Mouse (Mus musculus) kidney, postnatal 14 days (tissue): Measurements from ENCODE around the gene Tpgs1.
"Not testable (repeated sequence)": the region's sequence is repeated elsewhere in the genome, so short reads cannot be mapped to it uniquely, and the experiment has no call there.

Experiments
- DNase-seq: peaks from one replicate; pipeline ENCODE4 v3.0.0; 2022; ENCODE audit warnings: mixed read lengths

The Tpgs1 gene

DNA sequence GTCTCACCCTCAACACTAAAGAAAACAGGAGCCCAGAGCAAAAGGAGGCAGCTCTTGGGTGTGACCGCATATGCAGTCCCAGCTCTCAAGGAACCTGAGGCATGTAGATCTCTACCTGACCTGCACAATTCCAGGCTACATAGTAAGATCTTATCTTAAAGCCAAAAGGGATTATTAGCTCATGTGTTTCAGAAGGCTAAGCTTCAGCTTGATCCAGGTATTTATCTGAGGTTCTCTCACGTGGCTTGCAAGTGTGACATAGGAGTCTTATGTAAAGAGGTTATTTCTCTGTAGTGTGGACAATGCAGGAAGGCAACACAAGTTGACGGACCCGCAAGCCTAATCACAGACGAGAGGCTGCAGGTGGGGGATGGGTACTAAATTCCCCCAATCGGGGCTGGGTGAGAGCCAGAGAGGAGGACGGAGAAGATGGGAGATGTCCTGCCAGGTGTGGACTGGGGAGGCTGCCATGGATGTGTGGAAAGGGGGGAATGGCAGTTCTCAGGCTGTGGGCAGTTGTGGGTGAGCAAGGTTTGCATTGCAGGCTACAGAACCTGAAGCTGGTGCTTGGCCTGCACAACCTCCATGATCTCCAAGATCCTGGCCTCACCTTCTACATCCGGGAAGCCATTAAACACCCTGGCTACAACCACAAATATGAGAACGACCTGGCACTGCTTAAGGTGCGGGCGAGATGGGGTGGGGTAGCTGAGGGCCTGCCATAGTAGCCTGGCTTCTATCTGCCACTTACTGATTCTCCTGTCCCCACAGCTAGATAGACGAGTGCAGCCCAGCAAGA lies 24.6 kb downstream of the Tpgs1 start:
- no peak for DNase-seq

DNA sequence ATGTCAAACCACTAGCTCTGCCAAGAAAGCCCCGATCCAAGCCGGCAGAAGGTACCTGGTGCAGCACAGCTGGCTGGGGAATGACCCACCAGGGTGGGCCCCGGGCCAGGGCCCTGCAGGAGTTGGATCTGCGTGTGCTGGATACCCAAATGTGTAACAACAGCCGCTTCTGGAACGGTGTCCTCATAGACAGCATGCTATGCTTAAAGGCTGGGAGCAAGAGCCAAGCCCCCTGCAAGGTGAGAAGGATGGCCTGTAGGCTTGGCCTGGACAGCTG lies 25.1 kb downstream of the Tpgs1 start:
- no peak for DNase-seq

DNA sequence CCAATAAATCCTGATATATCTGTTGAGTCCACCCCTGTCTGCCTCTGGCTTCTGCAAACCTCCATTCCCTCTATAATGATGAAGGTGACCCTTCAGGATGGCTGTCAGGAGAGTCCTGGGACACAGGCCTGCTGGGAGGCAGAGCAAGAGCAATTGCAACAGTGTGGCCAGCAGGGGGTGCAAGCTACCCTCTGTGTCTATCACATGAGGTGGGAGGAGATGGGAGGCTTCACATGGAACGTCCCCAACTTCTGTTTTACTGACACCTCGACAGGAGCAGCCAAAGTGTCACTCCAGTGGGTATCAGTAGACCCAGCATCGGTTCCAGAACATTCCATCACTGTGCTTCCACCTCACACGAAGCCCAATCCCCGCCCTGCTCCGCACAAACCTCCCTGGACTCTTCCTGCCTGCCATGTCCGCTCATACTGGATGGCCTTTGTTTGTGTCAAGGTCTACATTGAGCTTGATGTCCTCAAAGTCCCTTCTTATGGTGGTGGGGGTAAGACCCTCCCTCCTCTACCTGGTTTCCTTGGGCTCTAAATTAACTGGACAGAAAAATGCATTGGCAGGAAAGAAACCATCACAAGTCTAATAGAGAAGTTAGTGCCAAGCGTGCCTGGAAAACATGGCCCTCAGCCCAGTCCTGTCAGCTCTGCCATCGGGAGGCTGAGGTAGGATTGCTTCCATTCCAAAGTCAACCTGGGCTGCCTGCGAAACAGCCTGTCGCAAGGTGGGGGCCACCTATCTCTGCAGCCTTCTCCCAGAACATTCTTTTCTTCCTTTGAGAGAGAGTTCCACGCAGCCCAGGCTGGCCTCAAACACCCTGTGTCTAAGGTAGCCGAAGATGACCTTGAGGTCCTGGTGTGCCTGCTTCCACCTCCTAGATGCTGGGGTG lies 26.3 kb downstream of the Tpgs1 start:
- peak; percentile 77 for DNase-seq

DNA sequence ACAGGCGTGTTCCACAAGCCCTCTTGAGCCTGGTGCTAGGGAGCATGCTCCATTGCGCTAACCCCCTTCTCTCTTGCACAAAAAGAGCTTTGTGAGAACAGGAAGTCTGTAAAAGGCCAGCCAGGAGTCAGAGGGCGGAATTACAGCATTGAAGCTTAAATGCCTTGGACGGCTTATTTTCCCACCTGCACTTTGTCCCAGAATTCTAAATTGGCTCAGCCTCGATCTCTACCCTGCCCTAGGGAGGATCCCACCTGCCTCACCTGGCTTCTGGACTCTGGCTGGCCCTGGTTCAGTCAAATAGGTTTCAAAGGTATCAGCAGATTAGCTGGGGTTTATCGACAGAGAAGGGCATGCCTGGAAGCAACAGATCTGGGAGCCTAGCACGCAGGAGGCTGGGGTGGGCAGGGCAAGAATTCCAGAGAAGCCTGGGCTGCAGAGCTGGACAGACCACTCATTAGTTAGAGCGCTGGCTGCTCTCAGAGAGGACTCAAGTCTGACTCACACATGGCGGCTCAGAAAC lies 27.0 kb downstream of the Tpgs1 start:
- DNase-seq = no peak

DNA sequence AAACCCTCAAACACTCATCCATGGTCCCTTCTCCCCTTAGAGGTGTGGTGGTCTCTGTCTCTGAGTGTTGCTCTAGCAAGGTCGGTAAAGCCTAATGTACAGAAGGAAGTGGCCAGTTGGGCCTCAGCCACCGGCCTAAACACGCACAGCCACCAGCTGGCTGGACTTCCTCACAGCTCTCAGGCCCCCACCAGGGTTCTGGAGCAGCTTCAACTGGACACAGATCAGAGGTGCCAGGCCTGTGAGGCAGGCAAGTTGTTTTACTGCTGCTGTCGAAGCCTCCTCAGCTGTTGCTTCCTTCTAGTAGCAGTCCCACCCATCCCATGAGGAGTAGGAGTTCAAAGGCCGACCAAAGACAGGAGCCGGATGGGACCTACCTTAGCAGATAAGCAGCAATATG lies 28.7 kb downstream of the Tpgs1 start:
- no peak for DNase-seq

DNA sequence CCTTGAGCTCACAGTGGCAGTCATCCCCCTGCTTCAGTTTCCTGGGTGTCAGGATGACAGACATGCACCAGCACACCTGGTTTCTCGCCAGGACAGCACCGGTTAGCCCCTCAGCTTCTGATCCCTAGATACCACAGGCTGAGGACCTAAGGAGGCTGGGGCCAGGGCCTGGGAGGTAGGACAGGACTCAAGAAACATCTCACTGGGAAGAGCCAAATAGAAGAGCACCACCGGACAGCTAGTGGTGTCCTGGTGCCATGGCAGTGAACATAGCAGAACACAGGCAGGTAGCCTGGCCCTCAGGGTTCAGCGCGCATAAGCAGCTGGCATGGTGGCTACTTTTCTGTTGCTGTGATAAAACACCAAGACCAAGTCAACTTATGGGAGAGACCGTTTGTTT lies 29.3 kb downstream of the Tpgs1 start:
- DNase-seq = no peak

DNA sequence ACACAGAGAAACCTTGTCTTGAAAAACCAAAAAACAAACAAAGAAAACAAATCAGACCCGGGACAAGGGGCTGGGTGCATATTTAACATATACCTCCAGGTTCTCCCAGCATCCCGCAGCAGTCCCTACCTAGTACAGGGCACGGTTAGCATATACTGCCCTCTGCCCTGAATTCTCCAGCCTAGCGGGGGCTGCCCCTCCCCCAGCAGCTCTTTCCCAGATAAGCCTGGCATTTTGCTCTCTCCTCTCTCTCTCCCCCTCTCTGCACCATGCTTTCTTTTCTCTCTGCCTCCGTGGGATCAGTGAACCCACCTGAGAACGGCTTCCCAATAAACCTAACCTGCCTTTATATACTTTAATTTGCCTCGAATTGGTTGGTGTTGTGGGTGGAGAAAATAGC lies 31.5 kb downstream of the Tpgs1 start:
- DNase-seq = no peak

DNA sequence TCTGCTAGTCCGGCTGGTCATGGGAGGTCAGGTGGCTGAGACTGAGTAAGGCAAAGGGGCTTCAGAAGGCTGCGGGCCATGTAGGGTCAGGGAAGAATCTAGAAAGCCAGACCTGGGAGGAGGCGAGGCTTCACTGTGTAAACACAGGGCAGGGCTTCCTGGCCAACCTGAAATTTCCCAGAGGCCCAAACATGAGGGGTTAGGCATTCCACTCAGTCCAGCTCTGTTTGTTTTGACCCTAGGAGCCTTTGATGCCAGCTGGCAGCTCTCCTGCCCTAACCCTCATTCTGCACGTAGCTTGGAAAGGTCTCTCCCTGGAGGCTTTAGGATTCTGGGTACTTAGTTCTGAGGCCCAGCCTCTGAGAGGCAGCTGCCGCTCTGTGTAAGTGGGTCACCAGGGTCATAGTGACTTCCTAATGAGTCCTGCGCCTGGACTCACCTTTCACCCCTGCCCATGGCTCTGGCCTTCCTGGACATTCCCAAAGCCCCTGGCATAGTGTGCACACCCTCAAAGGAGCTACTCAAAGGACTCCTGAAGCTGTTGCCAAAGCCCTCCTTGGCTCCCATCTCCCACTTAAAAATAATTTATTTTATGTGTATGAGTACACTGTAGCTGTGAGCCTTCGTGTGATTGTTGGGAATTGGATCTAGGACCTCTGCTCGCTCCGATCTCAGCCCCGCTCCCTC lies 32.4 kb downstream of the Tpgs1 start:
- no peak for DNase-seq

DNA sequence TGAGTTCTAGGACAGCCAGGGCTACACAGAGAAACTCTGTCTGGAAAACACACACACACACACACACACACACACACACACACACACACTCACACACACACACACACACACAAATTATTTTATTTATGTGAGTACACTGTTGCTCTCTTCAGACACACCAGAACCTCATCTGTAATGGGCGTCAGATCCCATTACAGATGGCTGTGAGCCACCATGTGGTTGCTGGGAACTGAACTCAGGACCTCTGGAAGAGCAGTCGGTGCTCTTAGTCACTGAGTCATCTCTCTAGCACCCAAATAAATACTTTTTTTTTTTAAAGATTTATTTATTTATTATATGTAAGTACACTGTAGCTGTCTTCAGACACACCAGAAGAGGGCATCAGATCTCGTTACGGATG lies 33.8 kb downstream of the Tpgs1 start:
- not testable (repeated sequence) for DNase-seq

DNA sequence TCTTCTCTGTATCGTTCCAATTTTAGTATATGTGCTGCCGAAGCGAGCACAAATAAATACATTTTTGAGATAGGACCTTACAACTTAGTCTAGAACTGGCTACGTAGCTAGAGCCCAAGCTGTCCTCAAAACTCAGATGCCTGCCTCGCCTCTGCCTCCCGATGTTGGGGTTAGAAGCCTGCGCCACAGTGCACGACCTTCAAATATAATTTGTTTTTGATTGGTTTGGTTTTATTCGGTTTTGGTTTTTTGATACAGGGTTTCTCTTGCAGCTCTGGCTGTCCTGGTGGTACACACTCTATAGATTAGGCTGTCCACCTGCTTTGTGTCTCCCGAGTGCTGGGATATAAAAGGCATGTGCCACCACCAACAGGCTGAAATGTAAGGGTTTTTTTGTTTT lies 34.4 kb downstream of the Tpgs1 start:
- no peak for DNase-seq

DNA sequence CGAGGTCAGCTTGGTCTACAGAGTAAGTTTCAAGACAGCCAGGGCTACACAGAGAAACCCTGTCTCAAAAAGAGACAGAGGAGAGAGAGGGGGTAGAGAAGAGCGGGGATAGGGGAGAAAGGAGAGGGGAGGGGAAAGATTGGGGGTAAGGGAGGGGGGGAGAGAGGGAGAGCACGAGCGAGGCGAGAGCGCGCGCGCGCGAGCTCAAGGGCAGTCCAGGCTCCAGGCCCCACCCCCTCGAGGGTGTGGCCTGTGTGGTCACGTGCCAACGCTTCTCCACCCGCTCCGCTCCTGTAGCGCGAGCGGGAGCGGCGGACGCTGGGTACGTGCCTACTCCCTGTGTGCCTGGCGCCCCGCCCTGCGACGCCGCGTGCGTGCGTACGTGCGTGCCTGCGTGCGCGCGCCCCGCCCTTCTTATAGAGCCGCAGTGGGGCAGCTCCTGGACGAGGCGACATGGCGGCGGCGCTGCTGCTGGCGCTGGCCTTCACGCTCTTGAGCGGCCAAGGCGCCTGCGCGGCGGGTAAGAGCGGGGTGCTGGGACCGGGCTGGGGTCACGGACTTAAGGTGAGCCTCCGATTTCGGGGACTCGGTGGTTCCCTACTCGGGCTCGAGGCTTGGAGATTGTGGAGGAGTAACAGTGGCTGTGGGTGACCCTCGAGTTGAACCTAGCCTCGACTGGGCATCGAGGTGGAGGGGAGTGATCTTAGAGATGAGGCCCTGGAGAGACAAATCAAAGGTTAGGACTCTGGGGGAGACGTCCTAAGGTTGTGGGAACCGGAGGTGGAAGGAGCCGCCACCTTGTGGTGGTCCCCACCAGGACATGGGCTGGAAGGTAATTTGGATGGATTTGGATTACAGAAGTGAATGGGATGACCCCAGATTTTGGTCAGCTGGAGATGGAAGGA lies 35.1 kb downstream of the Tpgs1 start, which contains the start of gene Bsg:
Bsg (plus strand) TSS at position 427 of the 905 bp plus-strand sequence.
- peak; percentile 100 for DNase-seq

DNA sequence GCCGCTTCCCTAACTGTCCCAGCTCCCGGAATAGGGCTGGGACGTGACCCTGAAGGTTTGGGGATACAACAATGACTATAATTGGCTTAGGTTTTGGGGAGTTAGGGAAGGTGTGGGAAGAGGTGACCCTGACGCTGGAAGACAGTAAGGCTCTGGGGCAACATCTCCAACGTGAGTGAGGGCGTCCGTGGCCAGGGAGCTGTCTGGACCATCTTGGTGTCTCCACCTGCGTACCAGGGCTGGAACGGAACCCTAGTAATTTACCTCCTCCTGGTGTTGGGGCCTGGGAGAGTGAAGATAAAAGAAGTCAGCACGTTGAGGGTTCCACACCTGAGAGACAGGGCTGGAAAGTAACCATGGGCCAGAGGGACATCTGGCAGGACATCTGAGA lies 35.8 kb downstream of the Tpgs1 start:
- DNase-seq = no peak

DNA sequence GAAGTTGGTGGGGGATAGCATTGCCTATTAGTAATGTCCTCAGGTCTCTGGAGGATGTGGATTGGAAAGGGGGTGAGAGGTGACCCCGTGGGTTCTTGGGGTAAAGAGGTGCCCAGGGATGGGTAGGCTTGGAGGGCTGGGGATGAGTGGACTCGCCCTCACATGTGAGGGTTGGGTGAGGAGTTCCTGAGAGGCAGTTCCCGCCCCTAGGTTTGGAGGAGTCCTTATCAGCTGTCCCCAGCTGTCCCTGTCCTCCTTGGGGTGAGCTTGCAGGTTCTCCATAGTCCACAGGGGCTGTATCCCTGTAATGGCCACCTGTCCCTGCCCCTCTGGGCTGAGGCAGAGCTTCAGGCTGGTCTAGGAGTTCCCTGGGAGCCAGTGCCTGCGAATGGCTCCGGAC lies 36.8 kb downstream of the Tpgs1 start:
- DNase-seq = no peak

DNA sequence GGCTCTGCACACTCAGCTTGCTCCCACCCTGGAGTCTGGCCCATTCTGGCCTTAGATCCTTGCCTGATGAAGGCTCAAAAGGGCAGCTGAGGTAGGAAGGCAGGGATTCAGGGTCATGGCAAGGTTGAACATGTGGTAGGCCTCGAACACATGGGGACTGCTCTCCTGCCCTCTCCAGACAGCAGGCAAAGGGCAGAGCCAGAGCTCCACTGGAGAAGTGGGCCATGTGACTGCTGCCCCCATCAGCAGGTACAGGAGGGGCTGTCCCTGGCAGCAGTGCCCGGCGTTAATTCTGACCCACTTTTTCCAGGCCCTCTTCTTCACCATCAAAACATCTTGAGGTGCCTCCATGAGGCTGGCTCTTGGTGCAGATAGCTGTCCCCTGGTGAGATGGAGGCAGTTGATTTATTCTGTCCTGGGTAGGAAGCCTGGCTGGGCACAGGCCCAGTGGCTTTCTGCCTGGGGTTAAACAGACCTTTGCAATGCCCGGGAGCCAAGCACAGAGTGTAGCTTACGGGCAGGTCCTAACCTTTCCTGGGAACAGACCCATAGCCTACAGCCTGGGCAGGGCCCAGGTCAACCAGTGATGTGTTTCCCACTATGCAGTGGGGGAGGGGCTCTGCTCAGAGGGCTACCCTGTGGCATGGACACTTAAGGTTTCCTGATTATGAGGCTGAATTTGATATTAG lies 37.4 kb downstream of the Tpgs1 start:
- DNase-seq = no peak

DNA sequence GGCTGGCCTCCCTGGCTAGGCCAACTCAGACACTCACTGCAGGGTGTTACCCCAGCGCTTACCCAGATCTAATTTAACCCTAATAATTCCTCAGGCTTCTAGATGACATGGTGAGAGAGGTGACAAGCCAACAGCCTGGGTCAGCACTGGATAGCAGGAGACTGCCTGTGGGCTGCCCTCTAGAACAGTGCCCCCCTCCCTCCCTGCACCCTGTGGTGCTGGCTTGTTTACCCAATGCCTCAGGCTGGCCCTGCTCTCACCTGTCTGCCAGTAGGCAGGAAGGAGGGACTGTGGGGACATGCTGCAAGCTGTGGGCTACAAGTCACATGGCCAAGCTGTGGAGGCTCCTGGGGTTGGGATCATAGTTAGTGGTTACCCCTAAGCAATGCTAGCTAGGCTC lies 38.0 kb downstream of the Tpgs1 start:
- no peak for DNase-seq

DNA sequence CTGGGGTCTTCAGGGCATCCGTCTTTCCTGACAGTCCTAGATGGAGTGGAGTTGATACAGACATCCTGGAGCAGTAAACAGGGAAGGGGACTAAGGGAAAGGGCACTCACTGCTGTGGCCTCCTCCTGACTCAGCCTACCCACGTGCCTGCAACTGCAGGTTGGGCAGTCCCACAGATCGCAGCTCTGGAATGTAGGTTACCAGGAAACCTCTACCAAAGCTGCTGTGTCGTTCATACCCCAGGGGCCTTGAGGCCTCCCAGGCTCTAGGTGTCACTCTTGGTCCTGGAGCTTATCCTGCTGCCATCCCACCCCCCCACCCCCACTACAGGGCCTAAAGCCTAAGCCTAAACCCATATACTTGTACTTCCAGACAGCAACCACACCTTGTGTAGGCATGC lies 38.6 kb downstream of the Tpgs1 start:
- no peak for DNase-seq

DNA sequence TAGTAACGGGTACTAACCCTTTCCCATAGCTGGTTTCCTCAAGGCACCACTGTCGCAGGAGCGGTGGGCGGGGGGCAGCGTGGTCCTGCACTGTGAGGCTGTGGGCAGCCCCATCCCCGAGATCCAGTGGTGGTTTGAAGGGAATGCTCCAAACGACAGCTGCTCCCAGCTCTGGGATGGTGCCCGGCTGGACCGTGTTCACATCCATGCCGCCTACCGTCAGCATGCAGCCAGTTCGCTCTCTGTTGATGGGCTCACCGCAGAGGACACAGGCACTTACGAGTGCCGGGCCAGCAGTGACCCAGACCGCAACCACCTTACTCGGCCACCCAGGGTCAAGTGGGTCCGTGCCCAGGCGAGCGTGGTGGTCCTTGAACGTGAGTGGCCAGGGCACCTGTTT lies 39.5 kb downstream of the Tpgs1 start:
- no peak for DNase-seq

DNA sequence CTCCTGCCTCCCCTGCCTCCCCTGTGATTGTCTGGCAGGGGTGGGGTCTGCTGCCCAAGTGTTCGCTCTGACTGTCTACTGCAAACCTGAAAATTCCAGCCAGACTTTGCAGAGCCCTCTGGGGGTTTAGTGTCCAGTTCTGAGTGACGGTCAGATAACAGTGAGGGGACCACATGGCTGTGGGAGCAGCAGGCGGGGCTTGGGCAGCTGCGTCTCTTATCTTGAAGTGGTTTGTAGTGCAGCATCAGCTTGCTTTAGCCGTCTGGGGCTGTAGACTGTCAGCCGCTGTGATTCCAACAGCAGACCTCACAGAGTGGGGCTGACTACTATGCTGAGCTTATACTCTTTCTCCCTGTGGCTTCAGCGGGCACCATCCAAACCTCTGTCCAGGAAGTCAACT lies 40.1 kb downstream of the Tpgs1 start:
- DNase-seq = no peak

DNA sequence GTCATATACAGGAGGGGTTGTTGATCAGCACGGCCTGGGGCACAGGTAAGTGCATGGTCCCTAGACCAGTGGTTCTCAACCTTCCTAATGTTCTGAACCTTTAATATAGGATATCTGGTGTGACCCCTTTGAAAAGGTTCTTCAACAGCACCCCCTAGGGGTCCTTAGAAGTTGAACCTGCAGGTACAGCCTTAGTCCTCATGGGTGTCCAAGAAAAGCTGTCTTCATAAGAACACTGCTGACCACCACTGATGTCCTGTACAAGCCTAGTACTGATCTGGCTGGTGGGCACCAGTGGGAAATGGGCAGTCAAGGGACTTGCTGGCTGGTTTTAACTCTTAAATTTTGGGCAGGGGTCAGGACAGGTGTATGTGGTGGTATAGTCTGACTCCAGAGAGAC lies 42.9 kb downstream of the Tpgs1 start:
- DNase-seq = no peak

DNA sequence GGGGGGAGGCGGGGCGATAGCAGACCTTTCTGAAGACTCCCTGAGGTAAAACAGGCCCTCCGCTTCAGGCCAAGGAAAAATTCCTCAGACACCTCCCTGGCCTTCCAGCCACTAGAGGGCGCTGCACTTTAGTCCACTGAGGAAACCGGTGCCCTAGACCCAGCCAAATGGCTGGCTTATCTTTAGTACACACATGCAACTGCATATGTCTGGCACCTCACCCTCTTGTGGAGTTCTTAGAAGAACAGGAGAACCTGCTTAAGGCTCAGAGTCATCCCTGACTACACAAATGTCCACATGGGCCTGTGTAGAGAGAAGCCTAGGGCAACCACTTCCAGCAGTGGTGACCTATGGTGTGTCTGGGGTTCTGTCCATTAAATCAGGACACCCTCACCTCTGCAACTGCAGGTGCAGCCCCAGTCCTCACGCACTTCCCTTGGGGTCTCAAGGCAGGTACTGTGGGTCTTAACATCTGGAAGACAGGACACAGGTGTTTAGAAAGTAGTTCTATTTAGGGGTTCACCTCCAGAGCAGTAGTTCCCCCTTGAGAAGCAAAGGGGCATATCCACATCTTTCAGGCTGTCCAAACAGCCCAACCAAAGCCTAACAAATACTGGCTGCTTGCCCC lies 43.4 kb downstream of the Tpgs1 start:
- peak; percentile 79 for DNase-seq

DNA sequence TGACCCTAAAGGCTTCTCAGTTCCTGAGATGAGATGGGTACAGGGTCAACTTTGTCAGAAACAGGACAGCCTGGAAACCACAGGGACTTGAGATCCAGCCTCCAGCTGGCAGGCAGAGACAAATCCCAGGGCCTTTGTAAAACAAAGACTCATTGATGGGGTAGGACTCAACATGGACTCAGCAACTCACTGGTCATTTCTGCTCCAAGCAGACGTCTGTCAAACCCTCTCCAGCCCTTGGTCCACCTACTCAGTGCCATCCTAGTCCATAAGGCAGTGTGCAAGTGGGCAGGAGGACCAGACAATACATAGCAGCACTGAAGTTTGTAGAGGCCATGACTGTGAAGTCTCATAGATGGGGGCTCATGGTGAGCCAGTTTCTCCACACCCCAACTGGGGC lies 44.0 kb downstream of the Tpgs1 start:
- no peak for DNase-seq
